Mouse (Mus musculus) kidney, postnatal 36 days (tissue): ENCODE measurements around the gene Tpi1.
"Not testable (repeated sequence)": the region's sequence is repeated elsewhere in the genome, so short reads cannot be mapped to it uniquely, and the experiment has no call there.

ENCODE experiments used
- DNase-seq, 2 experiments: peaks; one replicate each; pipeline ENCODE4 v3.0.0; 2021 to 2022; ENCODE audit warnings: mixed read lengths in 2 of 2

The Tpi1 gene

DNA sequence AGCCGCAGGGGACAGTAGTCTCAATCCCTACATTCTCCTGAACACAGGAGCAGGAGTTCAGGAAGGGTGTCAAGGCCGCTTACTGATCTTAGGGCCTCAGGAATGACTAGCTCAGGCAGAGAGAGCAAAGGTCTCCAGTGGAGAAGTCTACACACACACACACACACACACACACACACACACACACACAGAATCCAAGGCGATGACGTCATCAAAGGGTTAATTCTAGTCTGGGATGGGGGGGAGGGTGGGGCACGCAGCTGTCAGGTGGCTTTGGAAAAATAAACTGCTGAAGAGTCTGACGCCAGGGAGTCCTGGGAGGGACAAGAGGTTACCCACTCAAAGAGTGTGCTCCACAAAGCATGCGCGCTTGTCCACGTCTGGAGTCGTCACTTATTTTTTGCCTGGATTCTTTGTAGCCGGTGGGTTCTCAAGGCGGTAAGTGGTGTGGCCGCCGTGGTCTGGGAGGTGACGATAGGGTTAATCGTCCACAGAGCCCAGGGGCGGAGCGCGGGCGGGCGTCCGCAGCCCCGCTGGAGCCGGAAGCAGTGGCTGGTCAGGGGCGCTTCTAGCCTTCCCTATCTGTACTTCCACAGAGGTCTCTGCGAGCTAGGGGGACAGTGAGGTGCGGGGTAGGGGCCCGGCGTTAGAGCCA, 5.6 kb downstream of the Tpi1 start, which contains the start of gene Spsb2:
TSS of gene Spsb2 (plus strand) at position 304 of the 655 bp plus-strand sequence.
- peak; percentile 85 to 89 for DNase-seq

DNA sequence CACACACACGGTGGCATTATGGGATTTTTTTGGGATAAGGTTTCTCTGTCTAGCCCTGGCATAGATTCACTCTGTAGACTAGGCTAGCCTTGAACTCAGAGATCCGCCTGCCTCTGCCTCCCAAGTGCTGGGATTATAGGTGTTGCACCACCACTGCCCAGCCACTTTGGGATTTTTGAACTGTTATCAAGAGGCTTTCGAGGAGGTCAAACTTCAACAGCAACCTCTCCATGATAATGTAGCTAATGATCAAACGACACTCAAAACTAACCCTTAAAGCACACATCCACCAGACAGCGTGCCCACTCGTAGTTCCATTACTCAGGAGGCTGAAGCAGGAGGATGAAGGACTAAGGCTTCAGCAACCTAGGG, 6.1 kb downstream of the Tpi1 start:
- no peak for DNase-seq

GRCm38 (mm10) chr6:124807366-124807765, 6.7 kb downstream of the Tpi1 start:
- no peak for DNase-seq

- no peak for DNase-seq
Measured at GRCm38 (mm10) chr6:124806446-124807140, 7.5 kb downstream of the Tpi1 start.

- DNase-seq, result peak; percentile 99
Measured at GRCm38 (mm10) chr6:124805341-124806321, 8.5 kb downstream of the Tpi1 start.

DNA sequence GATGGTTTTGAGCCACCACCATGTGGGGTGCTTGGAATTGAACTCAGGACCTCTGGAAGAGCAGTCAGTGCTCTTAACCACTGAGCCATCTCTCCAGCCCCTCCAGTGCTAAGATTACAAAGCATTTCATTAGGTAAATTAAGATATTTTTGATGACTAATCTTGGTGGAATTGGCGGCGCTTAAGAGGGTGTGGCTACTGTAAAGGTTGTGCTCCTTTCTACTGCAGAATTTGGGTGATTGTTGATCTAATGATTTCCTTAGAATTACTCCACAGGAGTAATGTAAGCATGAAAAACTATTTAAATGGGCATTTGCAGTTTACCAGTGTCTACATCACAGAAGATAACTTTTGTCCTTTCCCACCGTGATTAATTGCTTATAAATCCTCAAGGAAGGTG, 9.8 kb downstream of the Tpi1 start:
- DNase-seq, result no peak

- not testable (repeated sequence) for DNase-seq
Measured at GRCm38 (mm10) chr6:124803691-124804090, 10.4 kb downstream of the Tpi1 start.

GRCm38 (mm10) chr6:124803061-124803460, 11.0 kb downstream of the Tpi1 start:
- DNase-seq, result no peak

GRCm38 (mm10) chr6:124802400-124802799, 11.7 kb downstream of the Tpi1 start:
- DNase-seq, result not testable (repeated sequence)

GRCm38 (mm10) chr6:124796200-124796599, 17.9 kb downstream of the Tpi1 start:
- DNase-seq, result no peak

DNA sequence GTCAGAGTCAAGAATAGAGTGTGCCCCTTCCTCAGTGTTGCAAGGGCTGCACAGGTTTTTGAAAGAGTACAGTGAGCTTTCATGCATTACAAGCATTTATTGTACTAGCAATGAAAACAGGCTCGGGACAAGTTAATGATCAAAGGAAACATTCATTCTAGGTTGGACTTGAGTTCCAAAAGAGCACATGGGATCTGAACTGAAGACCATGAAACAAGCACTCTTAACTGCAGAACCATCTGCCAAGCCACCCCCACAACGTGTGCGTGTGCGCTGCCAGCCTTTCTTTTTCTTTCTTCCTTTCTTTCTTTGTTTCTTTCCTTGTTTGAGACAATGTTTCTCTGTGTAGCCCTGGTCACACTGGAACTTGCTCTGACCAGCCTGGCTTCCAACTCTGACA, 18.3 kb downstream of the Tpi1 start:
- DNase-seq, result peak; percentile 62 to 79

GRCm38 (mm10) chr6:124791911-124792310, 22.2 kb downstream of the Tpi1 start:
- DNase-seq, result peak; percentile 58 to 63

DNA sequence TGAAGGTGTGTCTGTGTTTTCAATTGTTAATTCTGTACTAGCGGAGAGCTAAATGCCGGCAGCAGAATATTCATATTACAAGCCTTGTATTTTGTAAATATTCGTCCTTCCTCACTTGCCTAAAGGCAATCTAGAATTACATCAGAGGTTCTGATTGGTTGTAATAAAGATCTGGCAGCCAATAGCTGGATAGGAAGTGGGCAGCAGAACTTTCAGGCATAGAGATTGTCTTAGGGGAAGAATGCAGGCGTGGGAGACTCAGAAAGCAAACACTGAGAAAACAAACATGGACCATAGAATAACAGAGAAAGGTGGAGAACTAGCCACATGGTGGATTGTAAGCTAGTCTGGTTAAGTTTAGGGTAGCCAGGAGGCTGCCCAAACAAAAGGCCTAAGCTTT, 24.0 kb downstream of the Tpi1 start:
- no peak for DNase-seq

- DNase-seq, result no peak
Measured at GRCm38 (mm10) chr6:124789519-124789918, 24.6 kb downstream of the Tpi1 start.

- DNase-seq, result no peak
Measured at GRCm38 (mm10) chr6:124787722-124788121, 26.4 kb downstream of the Tpi1 start.

DNA sequence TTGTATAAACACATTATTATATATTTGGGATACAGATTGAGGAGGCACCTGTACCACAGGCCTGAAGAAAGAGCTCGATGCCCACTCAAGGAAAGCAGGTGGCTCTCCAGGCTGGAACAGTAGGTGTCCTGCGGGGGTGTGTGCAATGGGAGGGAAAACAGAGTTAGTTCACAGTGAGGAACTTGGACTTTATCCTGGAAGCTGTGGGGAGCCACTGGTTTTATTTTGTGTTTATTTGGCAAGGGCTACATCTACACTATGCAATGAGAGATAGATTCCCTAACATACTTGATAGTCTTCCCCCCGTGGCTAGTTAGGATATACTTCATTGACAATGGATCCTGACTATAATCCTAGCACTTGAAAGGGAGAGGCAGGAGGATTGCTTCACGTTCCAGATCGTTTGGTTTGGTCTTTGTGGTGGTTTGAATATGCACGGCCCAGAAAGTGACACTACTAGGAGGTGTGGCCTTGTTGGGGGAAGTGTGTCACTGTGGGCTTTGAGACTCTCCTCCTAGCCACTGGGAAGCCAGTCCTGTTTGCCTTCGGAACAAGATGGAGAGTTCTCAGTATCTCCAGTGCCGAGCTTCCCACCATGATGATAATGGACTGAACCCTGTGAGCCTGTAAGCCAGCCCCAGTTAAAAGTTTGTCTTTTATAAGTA, 27.2 kb downstream of the Tpi1 start:
- DNase-seq, result peak; percentile 50 to 63

DNA sequence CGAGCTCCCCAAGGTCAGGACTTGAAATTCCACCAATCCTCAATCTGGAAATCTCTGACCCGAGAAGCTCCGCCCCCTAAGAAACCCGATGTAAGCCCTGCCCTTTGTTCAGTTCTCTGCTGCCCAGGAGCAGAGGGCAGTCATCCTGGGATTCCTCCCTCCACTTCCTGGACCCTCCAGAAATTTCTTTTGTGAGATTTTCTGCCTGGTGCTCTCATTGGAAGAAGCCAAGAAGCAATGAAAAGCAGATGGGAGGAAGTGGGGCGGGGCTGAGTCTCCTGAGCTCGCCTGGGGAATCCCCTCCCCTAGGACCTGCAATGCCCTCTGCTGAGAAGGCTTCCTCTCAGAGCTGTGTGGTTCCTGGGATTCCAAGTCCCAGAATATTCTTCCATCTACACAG, 31.7 kb downstream of the Tpi1 start:
- DNase-seq, result peak in 1 of 2 experiments; percentile 66

GRCm38 (mm10) chr6:124780917-124781316, 33.2 kb downstream of the Tpi1 start:
- no peak for DNase-seq

GRCm38 (mm10) chr6:124779984-124780416, 34.1 kb downstream of the Tpi1 start:
- DNase-seq, result peak in 1 of 2 experiments; percentile 60

GRCm38 (mm10) chr6:124779222-124779983, 34.7 kb downstream of the Tpi1 start, which contains the start of gene Lrrc23:
Lrrc23 (minus strand) TSS chr6:124779727.
- peak; percentile 53 to 62 for DNase-seq

GRCm38 (mm10) chr6:124770511-124770910, 43.6 kb downstream of the Tpi1 start:
- no peak for DNase-seq

DNA sequence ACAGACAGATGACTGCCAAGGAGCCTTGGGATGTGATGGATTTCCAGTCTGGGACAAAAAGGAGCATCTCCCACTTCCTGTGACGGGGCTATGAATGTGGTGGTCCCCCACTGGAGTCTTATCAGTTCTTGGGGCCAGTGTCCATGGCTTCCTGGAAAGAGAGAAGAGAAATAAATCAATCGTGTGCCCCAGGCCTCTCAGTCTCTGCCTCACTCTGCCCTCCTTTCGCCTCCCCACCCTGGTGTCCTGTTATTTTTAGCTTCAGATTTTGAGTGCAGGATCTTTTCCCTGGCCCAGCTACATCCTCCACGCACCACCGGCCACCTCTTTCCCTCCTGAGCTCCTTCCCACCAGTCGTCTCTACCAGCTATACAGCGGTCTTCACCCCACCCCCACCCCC, 44.1 kb downstream of the Tpi1 start:
- no peak for DNase-seq
